23 mouse cellular contexts compared by ENCODE assay signal in genomic region chr2:120114977-120115376, GRCm38 (mm10). TPM values are rescaled to one million over a fixed set of nuclear protein-coding genes. Genes with fewer than 3 reads are reported as not detected.
DNase-seq lines count a peak whose midpoint lies in the region; ATAC-seq and TF ChIP-seq lines count a peak whose summit lies in the region.
"Had no signal": no experiment of that assay in that cellular context is flagged by ENCODE, and none has a peak within 500 bp of the region (broad histone marks: within the 10 kb centered on the region; RNA-seq: fewer than 3 reads in every experiment).

No protein-coding gene starts in this region.

- H3K4me3 ChIP-seq in gastrocnemius, adult 2 months: no peak overlapping the region
- H3K4me3 ChIP-seq in heart, embryonic 11.5 days (ENCODE audit: low read depth, low read length): no peak overlapping the region
- no peak overlapping the region for H3K4me3 ChIP-seq in heart, postnatal 0 days (ENCODE audit: low read depth, low read length)
- H3K4me3 ChIP-seq in embryonic facial prominence, embryonic 10.5 days: no peak overlapping the region
- no peak overlapping the region for H3K4me3 ChIP-seq in thymus, adult 2 months (ENCODE audit: control insufficient read depth, insufficient read depth, low read length)
- H3K4me3 ChIP-seq: embryonic facial prominence, embryonic 15.5 days; erythroblast, embryonic 14.5 days; forebrain, embryonic 10.5 days; hindbrain, embryonic 13.5 days had no signal

- H3K9ac ChIP-seq in heart, embryonic 11.5 days (ENCODE audit: low read depth, low read length): 0 out of 2 replicates have a peak overlapping the region, but pooled peaks have one; percentile 46
- H3K9ac ChIP-seq in heart, postnatal 0 days (replicated peaks; ENCODE audit: low read depth, low read length): no peak overlapping the region
- H3K9ac ChIP-seq: embryonic facial prominence, embryonic 15.5 days; hindbrain, embryonic 13.5 days had no signal

- TF ChIP-seq CTCF in gastrocnemius, adult 2 months (IDR thresholded peaks at IDR 0.05): no peak
- no peak for TF ChIP-seq CTCF in heart, postnatal 0 days (IDR thresholded peaks at IDR 0.05; ENCODE audit: low read depth)
- TF ChIP-seq CTCF in thymus, adult 2 months (IDR thresholded peaks at IDR 0.05; ENCODE audit: borderline replicate concordance, control insufficient read depth, extremely low read depth, insufficient read depth, low read length, poor library complexity): no peak

- DNase-seq in gastrocnemius, adult 2 months: no peak
- no peak for DNase-seq in gastrocnemius, postnatal 36 days
- no peak for DNase-seq in heart, postnatal 14 days
- DNase-seq in heart, postnatal 0 days (ENCODE audit: low spot score): no peak
- no peak for DNase-seq in heart, adult 8-10 months (ENCODE audit: low spot score)
- no peak for DNase-seq in embryonic facial prominence, embryonic 10.5 days (ENCODE audit: low spot score)
- DNase-seq in thymus, adult 2 months: no peak
- DNase-seq: adrenal gland, adult 8-10 months; adrenal gland, postnatal 36 days; B cell, adult 2 months; cerebellum, adult 2 months; cerebellum, postnatal 10 days; gastrocnemius, postnatal 10 days; kidney, adult 11 months had no signal

- peaks cover 2% of the 10 kb centered on the region; the same call in 1 of the 2 replicates for H3K36me3 ChIP-seq in heart, embryonic 11.5 days (ENCODE audit: control insufficient read depth, insufficient read depth, low read length)
- peaks cover 37% of the 10 kb centered on the region for H3K36me3 ChIP-seq in heart, postnatal 0 days (replicated peaks; ENCODE audit: control insufficient read depth, insufficient read depth, low read length)
- no peaks in the 10 kb centered on the region for H3K36me3 ChIP-seq in embryonic facial prominence, embryonic 10.5 days (replicated peaks)
- H3K36me3 ChIP-seq in thymus, adult 2 months (ENCODE audit: control insufficient read depth, insufficient read depth, low read length): no peaks in the 10 kb centered on the region
- H3K36me3 ChIP-seq: embryonic facial prominence, embryonic 15.5 days; forebrain, embryonic 10.5 days; hindbrain, embryonic 13.5 days had no signal

- intact Hi-C loops in gastrocnemius, adult 2 months (cut with DNase I): no loop called here
- intact Hi-C loops in gastrocnemius, postnatal 36 days (cut with DNase I): no loop called here
- intact Hi-C loops in heart, postnatal 14 days (cut with DNase I): no loop called here

- peaks cover 39% of the 10 kb centered on the region for H3K4me1 ChIP-seq in heart, embryonic 11.5 days (ENCODE audit: control insufficient read depth, insufficient read depth, low read length)
- peaks cover 55% of the 10 kb centered on the region for H3K4me1 ChIP-seq in heart, postnatal 0 days (ENCODE audit: control insufficient read depth, insufficient read depth)
- H3K4me1 ChIP-seq in embryonic facial prominence, embryonic 10.5 days: peaks cover 21% of the 10 kb centered on the region
- no peaks in the 10 kb centered on the region for H3K4me1 ChIP-seq in thymus, adult 2 months (replicated peaks; ENCODE audit: control insufficient read depth, insufficient read depth, low read length)
- H3K4me1 ChIP-seq: forebrain, embryonic 10.5 days; hindbrain, embryonic 13.5 days had no signal

- no peaks in the 10 kb centered on the region for H3K9me3 ChIP-seq in heart, embryonic 11.5 days (replicated peaks; ENCODE audit: control insufficient read depth, low read length)
- no peaks in the 10 kb centered on the region for H3K9me3 ChIP-seq in heart, postnatal 0 days (replicated peaks; ENCODE audit: control insufficient read depth, low read length)
- no peaks in the 10 kb centered on the region for H3K9me3 ChIP-seq in embryonic facial prominence, embryonic 10.5 days
- H3K9me3 ChIP-seq: embryonic facial prominence, embryonic 15.5 days; forebrain, embryonic 10.5 days; G1E; hindbrain, embryonic 13.5 days had no signal

- ATAC-seq in heart, embryonic 11.5 days (replicated peaks; ENCODE audit: insufficient number of reproducible peaks, low FRiP score, low TSS enrichment): no peak
- no peak for ATAC-seq in heart, postnatal 0 days (ENCODE audit: insufficient read depth, low read depth)
- ATAC-seq: CD4-positive, CD25-positive, alpha-beta regulatory T cell, adult 4 months; forebrain, embryonic 14.5 days; hindbrain, postnatal 0 days had no signal

- TF ChIP-seq EP300 in heart, postnatal 0 days (IDR thresholded peaks at IDR 0.05; ENCODE audit: low read depth): no peak

- peak overlapping the region; percentile 40; the same call in 1 of the 2 replicates for H3K27ac ChIP-seq in gastrocnemius, adult 2 months
- H3K27ac ChIP-seq in heart, embryonic 11.5 days (ENCODE audit: low read depth, low read length): 0 out of 2 replicates have a peak overlapping the region, but pooled peaks have one; percentile 15
- peak overlapping the region; percentile 39; the same call in 1 of the 2 replicates for H3K27ac ChIP-seq in heart, postnatal 0 days (ENCODE audit: low read depth)
- 0 out of 2 replicates have a peak overlapping the region, but pooled peaks have one; percentile 30 for H3K27ac ChIP-seq in embryonic facial prominence, embryonic 10.5 days (replicated peaks)
- no peak overlapping the region for H3K27ac ChIP-seq in thymus, adult 2 months (ENCODE audit: control insufficient read depth, insufficient read depth, low read length)
- H3K27ac ChIP-seq: embryonic facial prominence, embryonic 15.5 days; forebrain, embryonic 10.5 days; hindbrain, embryonic 13.5 days; hindbrain, postnatal 0 days had no signal

- no peak overlapping the region for H3K4me2 ChIP-seq in heart, embryonic 11.5 days
- no peak overlapping the region for H3K4me2 ChIP-seq in heart, postnatal 0 days (ENCODE audit: low read depth, low read length)
- H3K4me2 ChIP-seq: embryonic facial prominence, embryonic 15.5 days; hindbrain, embryonic 13.5 days had no signal

- WGBS in heart, embryonic 11.5 days (ENCODE audit: insufficient replicate concordance): 71% methylated on average over 4 of the region's 4 CpGs
- WGBS in heart, postnatal 0 days: 81% methylated on average over 4 of the region's 4 CpGs
- WGBS in embryonic facial prominence, embryonic 10.5 days: 52% methylated on average over 4 of the region's 4 CpGs
- WGBS in thymus, adult 2 months: 96% methylated on average over 4 of the region's 4 CpGs

- H3K27me3 ChIP-seq in heart, embryonic 11.5 days (ENCODE audit: control insufficient read depth, insufficient read depth, low read length): no peaks in the 10 kb centered on the region
- no peaks in the 10 kb centered on the region for H3K27me3 ChIP-seq in heart, postnatal 0 days (ENCODE audit: control insufficient read depth, insufficient read depth, low read length)
- no peaks in the 10 kb centered on the region for H3K27me3 ChIP-seq in embryonic facial prominence, embryonic 10.5 days (replicated peaks; ENCODE audit: low read depth, poor library complexity, severe bottlenecking)
- no peaks in the 10 kb centered on the region for H3K27me3 ChIP-seq in thymus, adult 2 months (ENCODE audit: control insufficient read depth, insufficient read depth, low read length)
- H3K27me3 ChIP-seq: embryonic facial prominence, embryonic 15.5 days; hindbrain, embryonic 13.5 days had no signal

- TF ChIP-seq POLR2A in thymus, adult 2 months (IDR thresholded peaks at IDR 0.05; ENCODE audit: control insufficient read depth, extremely low read depth, insufficient read depth, low read length, poor library complexity): no peak

RNA-seq across cellular contexts. Expression of gene Ehd4, which starts 39.4 kb away (rescaled TPM):
- total RNA-seq in gastrocnemius, adult 2 months (2021): 10 to 100 TPM; 19.5 to 31.7 TPM
- 10 to 100 TPM; 35.9 to 40.7 TPM for total RNA-seq in gastrocnemius, postnatal 36 days (2021)
- 97.3 and 113 TPM in 2 replicates for polyA plus RNA-seq in heart, embryonic 11.5 days (2014; fragmentation: Nextera tagmentation; extraction: Ambion mirVana)
- 100 to 1,000 TPM; 439 to 440 TPM for total RNA-seq in heart, postnatal 14 days (2021)
- total RNA-seq in heart, postnatal 0 days (2014; rRNA removed; ENCODE audit: low replicate concordance): 231 and 250 TPM in 2 replicates
- 438 and 547 TPM in 2 replicates for polyA plus RNA-seq in heart, postnatal 0 days (2015; fragmentation: Nextera tagmentation; extraction: Ambion mirVana)
- total RNA-seq in heart, adult 8-10 months (2022): 100 to 1,000 TPM; 312 to 410 (median 362) TPM
- polyA plus RNA-seq in embryonic facial prominence, embryonic 10.5 days (2016; fragmentation: Nextera tagmentation; extraction: Ambion mirVana): 25.9 and 26.3 TPM in 2 replicates
- polyA plus RNA-seq in thymus, adult 2 months (2012; rRNA removed): 17.6 and 24.3 TPM in 2 replicates
